Mouse (Mus musculus) B cell, adult 67 days (primary cell): Measurements from ENCODE around the gene Lyrm7. TPM values are rescaled to one million over a fixed set of nuclear protein-coding genes. Genes with fewer than 3 reads are reported as not detected.

Experiments used
- total RNA-seq, 2 experiments: library from RNA; stranded (reverse); gene quantifications; 4 replicates each; pipeline ENCODE4 v1.2.4; 2023

Gene Lyrm7
- 1 to 10 TPM; 3.5 to 7.7 TPM for total RNA-seq

DNA sequence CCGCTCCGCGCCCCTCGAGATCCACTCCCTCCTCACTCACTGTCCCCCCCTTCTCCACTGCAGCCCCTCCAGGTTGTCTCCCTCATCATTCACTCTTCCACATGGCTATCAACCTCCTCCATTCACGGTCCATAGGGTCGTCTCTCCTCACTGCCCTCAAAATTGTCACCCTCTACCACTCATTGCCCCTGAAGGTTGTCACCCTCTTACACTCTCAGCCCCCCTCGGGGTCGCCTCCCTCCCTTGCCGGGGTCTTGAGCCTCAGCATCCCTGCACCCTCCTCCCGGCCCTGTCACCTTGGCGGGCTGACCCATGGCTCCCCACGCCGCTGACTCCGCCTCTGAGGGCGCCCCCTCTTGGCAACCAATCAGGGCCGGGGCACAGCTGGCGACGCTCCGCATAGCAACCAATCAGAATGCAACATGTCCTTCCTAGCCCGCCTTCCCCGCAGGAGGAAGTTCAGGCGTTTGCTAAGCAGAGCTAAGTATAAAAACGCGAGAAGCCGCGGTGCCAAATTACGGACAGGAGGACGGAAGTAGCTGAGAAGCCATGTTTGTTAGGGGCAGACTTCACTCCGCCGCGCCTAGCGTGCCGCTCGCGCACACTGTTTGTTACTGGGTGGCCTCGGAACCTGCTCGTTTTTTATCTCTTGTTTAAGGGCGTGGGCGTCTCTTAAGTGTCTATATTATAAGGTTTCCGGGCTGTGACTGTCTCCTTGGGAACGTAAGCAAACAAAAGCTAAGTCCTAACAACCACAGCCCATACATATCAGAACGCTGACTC, at the start of gene Lyrm7:
Gene Lyrm7 (minus strand): TSS at position 661 of the 783 bp plus-strand sequence.

DNA sequence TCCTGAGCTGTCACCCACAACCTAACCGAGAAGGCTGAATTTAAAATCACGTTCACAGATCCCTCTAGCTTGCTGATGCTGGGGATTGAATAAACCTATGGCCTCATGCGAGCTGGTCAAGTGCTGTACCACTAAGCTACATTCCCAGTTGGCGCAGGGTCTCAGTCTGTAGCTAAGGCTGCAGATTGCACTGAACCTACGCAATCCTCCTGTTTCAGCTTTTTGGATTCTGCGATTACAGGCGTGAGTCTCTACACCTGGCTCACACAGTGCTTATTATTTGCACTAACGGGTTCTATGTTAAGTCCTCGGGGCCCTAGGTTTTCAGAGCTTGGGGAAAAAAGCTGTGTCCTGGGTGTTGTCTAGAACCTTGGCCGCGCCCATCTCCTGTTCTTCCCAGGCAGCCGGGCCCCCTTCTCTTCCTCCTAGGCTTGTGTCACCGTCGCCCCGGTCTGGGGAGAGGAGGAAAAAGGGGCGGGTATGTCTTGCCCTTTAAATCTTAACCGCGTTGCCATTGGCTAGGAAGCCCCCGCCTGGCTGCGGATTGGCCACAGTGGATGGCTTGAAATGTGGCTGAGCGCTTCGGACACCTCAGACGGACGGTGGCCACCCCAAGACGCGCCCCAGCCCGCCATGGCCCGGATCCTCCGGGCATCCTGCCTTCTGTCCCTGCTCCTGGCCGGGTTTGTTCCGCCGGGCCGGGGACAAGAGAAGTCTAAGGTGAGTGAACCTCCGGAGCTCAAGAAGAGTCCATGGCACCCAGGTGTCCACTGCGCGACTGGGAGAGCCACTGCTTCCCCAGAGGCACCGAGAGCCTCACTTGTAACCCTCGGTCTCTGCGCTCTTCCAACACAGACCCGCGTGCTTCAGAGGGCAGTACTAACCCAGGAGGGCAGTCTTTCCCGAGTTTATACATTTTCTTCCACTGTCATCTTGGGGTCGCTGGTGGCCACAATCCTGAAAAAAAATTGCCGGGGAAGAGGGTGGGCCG, 41.9 kb upstream of the Lyrm7 start, which contains the start of gene Gpx3:
Gene Gpx3 (plus strand): TSS at position 121 of the 991 bp plus-strand sequence.

DNA sequence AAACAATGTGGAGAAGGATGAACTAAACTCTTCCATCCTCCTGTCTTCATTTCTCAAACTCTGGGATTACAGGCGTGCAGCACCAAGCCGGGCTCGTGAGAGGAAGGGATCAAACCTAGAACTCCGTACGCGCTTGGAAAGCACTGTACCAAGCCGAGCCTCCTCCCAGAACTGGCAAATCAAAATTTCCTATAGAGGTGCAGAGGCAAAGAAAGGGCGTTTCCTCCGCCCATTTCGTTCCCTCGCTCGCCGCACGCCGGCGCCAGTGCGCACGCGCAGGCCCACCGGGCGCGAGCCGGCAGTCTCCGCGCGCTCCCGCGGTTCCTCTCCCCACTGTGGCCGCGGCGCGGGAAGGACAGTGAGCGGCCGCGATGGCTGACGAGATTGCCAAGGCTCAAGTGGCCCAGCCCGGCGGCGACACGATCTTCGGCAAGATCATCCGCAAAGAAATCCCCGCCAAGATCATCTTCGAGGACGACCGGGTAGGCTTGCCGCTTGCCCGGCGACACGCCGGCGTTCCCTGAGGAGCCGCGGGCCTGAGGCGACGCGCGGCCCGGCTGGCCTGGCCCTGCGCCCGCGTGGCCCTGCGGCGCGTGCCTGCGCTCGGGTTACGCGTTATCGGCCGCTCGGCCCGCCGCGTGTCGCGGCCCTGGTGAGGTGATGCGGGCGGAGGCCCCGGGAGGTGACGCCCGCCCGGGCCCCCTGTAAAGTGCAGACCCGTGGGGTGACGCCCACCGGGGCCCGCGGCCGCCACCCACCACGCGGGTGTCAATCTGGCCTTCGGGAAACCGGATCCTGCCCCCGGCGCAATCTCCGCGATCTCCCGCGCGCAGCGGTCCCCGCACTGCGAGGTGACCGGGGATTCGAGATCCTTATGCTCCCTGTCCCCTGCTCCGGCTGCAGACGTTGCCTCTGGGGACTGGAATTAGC, 5.7 kb upstream of the Lyrm7 start, which contains the start of gene Hint1:
Gene Hint1 (plus strand): TSS at position 265 of the 930 bp plus-strand sequence.

DNA sequence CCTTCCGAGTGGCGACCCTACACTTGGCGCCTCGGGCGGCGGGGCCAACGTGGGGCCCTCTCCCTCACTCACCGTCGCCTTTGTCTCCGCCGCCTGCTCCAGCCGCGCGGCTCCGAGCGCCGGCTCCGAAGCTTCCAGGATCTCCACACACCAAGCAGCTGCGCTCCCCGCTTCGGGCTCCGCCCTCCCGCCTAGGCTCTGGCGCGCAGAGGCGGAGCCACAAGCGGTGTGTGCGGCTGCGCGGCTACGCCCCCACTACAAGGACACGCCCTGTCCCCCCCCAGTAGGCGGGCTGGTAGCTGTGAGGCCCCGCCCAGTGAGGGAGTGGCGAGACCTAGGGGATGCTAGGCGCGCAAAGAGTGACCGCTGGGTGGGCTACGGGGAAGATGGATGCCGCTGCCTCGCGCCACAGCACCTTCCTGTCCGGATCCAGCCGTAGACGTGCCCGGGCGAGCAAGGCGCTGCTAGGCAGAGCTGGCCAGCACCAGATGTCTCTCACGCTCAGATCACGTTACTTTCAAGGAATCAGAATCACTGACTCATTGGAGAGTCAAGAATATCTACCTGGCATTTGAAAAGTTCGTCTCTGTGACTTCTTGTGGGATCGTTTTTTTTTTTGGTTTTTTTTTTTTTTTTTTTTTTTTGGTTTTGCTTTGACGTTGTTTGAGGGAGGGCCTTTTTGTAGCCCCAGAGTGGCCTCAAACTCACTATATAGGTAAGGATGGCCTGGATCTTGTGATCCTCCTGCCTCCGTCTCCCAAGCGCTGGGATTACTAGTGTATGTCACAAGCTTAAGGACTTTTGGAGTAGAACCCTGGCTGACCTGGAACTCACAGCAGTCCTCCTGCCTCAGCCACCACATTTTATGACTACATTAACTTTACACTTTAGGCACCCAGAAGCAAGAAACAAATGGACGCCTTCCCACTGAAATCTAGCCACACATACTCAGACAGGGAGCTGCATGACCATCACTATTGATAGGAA, 72.9 kb downstream of the Lyrm7 start, which contains the start of gene Cdc42se2:
Gene Cdc42se2 (minus strand): TSS at position 188 of the 987 bp plus-strand sequence.

Other genes starting within 250 kb of the Lyrm7 start
- gene Cdc42se2, start 73.2 kb downstream of the Lyrm7 start, total RNA-seq = 100 to 1,000 TPM; 140 to 143 TPM
- gene Hint1, start 5.5 kb upstream of the Lyrm7 start, total RNA-seq = 100 to 1,000 TPM; 102 to 128 TPM
- not detected for gene Gpx3, start 41.5 kb upstream of the Lyrm7 start, total RNA-seq
- 100 to 1,000 TPM in 1 of 2 experiments, 10 to 100 TPM in 1; 99.0 to 109 TPM for gene Tnip1, start 102.0 kb upstream of the Lyrm7 start, total RNA-seq
- 100 to 1,000 TPM; 251 to 267 TPM for gene Anxa6, start 172.5 kb upstream of the Lyrm7 start, total RNA-seq
- 10 to 100 TPM; 47.6 to 52.5 TPM for gene Ccdc69, start 217.2 kb upstream of the Lyrm7 start, total RNA-seq
- gene Gm2a, start 237.2 kb upstream of the Lyrm7 start, total RNA-seq = 100 to 1,000 TPM; 128 to 131 TPM